Mouse (Mus musculus): Measurements from ENCODE around the gene Adgrf3. TPM values are rescaled to one million over a fixed set of nuclear protein-coding genes. Genes with fewer than 3 reads are reported as not detected.

The Adgrf3 gene
- total and polyA plus RNA-seq, 3 experiments, result 1.0 to 2.3 (median 2.2) TPM

GRCm38 (mm10) chr5:30162339-30162738, 43.2 kb downstream of the Adgrf3 start:
- DNase-seq (ENCODE audit: extremely low read depth), result no peak
- in situ Hi-C loops (cut with MboI; ENCODE audit: low pct_ligation_motif_present, low pct_unique_long_range_greater_than_20kb, low sequenced_read_pairs) (no loop called here), dilution Hi-C loops (cut with MboI; ENCODE audit: extremely low pct_ligation_motif_present, extremely low pct_unique_long_range_greater_than_20kb, low sequenced_read_pairs) (no loop called here)
- Histone ChIP-seq H3K4me3 (replicated peaks in 1 of 3; ENCODE audit: low read depth in 2 of 3, low read length in 2 of 3, poor library complexity in 1 of 3) (no peak overlapping the region), H3K4me2 (ENCODE audit: insufficient read depth, low read depth, poor library complexity, severe bottlenecking) (no peak overlapping the region), H3K27ac (ENCODE audit: insufficient read depth, low read depth) (no peak overlapping the region), H3K27me3 (replicated peaks) (no peaks in the 10 kb centered on the region), H3K4me1 (ENCODE audit: control insufficient read depth in 1 of 2, insufficient read depth in 2 of 2) (peaks cover 0 to 7% of the 10 kb centered on the region in 2 experiments; a peak in 2 of 4 replicates), H3K9ac (ENCODE audit: insufficient read depth, low read depth) (no peak overlapping the region), H3K79me2 (replicated peaks; ENCODE audit: control insufficient read depth, extremely low read depth, insufficient read depth, poor library complexity, severe bottlenecking) (peaks cover 27% of the 10 kb centered on the region), H3K36me3 (replicated peaks in 1 of 2; ENCODE audit: control insufficient read depth in 1 of 2, insufficient read depth in 1 of 2, low read length in 1 of 2) (peaks cover 2 to 48% of the 10 kb centered on the region in 2 experiments), H3K9me3 (replicated peaks; ENCODE audit: low read length) (no peaks in the 10 kb centered on the region)
- no peak for TF ChIP-seq SIN3A (IDR thresholded peaks at IDR 0.05; ENCODE audit: low read length)
- no peak for TF ChIP-seq BHLHE40 (IDR thresholded peaks at IDR 0.05; ENCODE audit: low read depth, low read length)
- no peak for TF ChIP-seq CHD1 (IDR thresholded peaks at IDR 0.05; ENCODE audit: low read depth, low read length)
- TF ChIP-seq EP300 (IDR thresholded peaks at IDR 0.05; ENCODE audit: low read length), result no peak
- TF ChIP-seq MEF2A (IDR thresholded peaks at IDR 0.05; ENCODE audit: borderline replicate concordance, low read depth, low read length), result no peak
- TF ChIP-seq PAX5 (IDR thresholded peaks at IDR 0.05; ENCODE audit: low read length), result no peak
- TF ChIP-seq TCF12 (IDR thresholded peaks at IDR 0.05; ENCODE audit: low read depth, low read length), result no peak

DNA sequence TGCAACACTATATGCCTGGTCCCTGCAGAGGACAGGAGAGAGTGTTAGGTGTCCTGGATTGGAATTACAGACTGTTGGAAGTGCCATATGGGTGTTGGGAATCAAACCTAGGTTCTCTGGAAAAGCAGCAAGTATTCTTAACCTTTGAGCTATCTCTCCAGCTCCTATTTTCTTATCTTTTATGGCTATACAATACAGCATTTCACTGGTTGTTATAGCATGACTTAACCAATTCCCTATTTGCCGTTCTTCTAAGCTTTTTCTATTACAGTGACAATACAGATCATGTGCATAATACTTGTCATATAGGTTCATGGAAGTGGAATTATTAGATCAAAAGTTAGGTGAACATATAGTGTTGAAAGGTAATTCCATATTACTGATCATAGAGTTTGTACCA, 43.7 kb downstream of the Adgrf3 start:
- Histone ChIP-seq H3K79me2 (replicated peaks; ENCODE audit: control insufficient read depth, extremely low read depth, insufficient read depth, poor library complexity, severe bottlenecking) (peaks cover 31% of the 10 kb centered on the region), H3K4me2 (ENCODE audit: insufficient read depth, low read depth, poor library complexity, severe bottlenecking) (no peak overlapping the region), H3K4me3 (replicated peaks in 1 of 3; ENCODE audit: low read depth in 2 of 3, low read length in 2 of 3, poor library complexity in 1 of 3) (no peak overlapping the region), H3K9me3 (replicated peaks; ENCODE audit: low read length) (no peaks in the 10 kb centered on the region), H3K27ac (ENCODE audit: insufficient read depth, low read depth) (no peak overlapping the region), H3K4me1 (ENCODE audit: control insufficient read depth in 1 of 2, insufficient read depth in 2 of 2) (peaks cover 0 to 12% of the 10 kb centered on the region in 2 experiments; a peak in 2 of 4 replicates), H3K27me3 (replicated peaks) (no peaks in the 10 kb centered on the region), H3K9ac (ENCODE audit: insufficient read depth, low read depth) (no peak overlapping the region), H3K36me3 (replicated peaks in 1 of 2; ENCODE audit: control insufficient read depth in 1 of 2, insufficient read depth in 1 of 2, low read length in 1 of 2) (peaks cover 2 to 44% of the 10 kb centered on the region in 2 experiments)
- TF ChIP-seq TCF12 (IDR thresholded peaks at IDR 0.05; ENCODE audit: low read depth, low read length), result no peak
- TF ChIP-seq KAT2A (IDR thresholded peaks at IDR 0.05; ENCODE audit: insufficient replicate concordance, low read length), result no peak
- no peak for TF ChIP-seq GABPA (IDR thresholded peaks at IDR 0.05; ENCODE audit: insufficient replicate concordance, low read depth, low read length)
- TF ChIP-seq CTCF (conservative IDR thresholded peaks at IDR 0.05 in 1 of 2, IDR thresholded peaks at IDR 0.05 in 1 of 2; ENCODE audit: low read depth in 2 of 2, low read length in 2 of 2), result no peak
- no peak for TF ChIP-seq USF1 (IDR thresholded peaks at IDR 0.05; ENCODE audit: low read depth, low read length)
- no peak for TF ChIP-seq IRF4 (IDR thresholded peaks at IDR 0.05; ENCODE audit: low read depth, low read length)
- no peak for TF ChIP-seq USF2 (conservative IDR thresholded peaks at IDR 0.05; ENCODE audit: low read depth, low read length)
- TF ChIP-seq POLR2A (IDR thresholded peaks at IDR 0.05; ENCODE audit: low read depth, low read length), result no peak
- no peak for TF ChIP-seq EP300 (IDR thresholded peaks at IDR 0.05; ENCODE audit: low read length)
- TF ChIP-seq PAX5 (IDR thresholded peaks at IDR 0.05; ENCODE audit: low read length), result no peak
- no peak for TF ChIP-seq CHD2 (IDR thresholded peaks at IDR 0.05; ENCODE audit: low read length)
- no peak for TF ChIP-seq E2F4 (IDR thresholded peaks at IDR 0.05; ENCODE audit: insufficient replicate concordance, low read depth, low read length)
- TF ChIP-seq TBP (conservative IDR thresholded peaks at IDR 0.05; ENCODE audit: low read depth, low read length), result no peak
- in situ Hi-C loops (cut with MboI; ENCODE audit: low pct_ligation_motif_present, low pct_unique_long_range_greater_than_20kb, low sequenced_read_pairs), result no loop called here
- dilution Hi-C loops (cut with MboI; ENCODE audit: extremely low pct_ligation_motif_present, extremely low pct_unique_long_range_greater_than_20kb, low sequenced_read_pairs), result no loop called here
- no peak for DNase-seq (ENCODE audit: extremely low read depth)
